In genomic region chr16:30405925-30406670, GRCm38 (mm10) we compare ENCODE assay signal across 8 mouse cellular contexts. TPM values are rescaled to one million over a fixed set of nuclear protein-coding genes. Genes with fewer than 3 reads are reported as not detected.
DNase-seq lines count a peak whose midpoint lies in the region; ATAC-seq and TF ChIP-seq lines count a peak whose summit lies in the region.

Atp13a3 (minus strand) TSS chr16:30405975.

- TF ChIP-seq CTCF in heart, adult 2 months (IDR thresholded peaks at IDR 0.05), result no peak

- H3K79me2 ChIP-seq in heart, adult 2 months (replicated peaks; ENCODE audit: control insufficient read depth, insufficient read depth, low read length), result no peaks in the 10 kb centered on the region
- H3K79me2 ChIP-seq in myocyte (ENCODE audit: control insufficient read depth, insufficient read depth), result no peaks in the 10 kb centered on the region

- H3K4me2 ChIP-seq in myocyte (ENCODE audit: low read depth), result no peak within 1 kb of the TSS

- H3K27ac ChIP-seq in heart, adult 2 months, result no peak within 1 kb of the TSS

- ATAC-seq in inflammation-experienced regulatory T-cells, adult 6 months, result no peak

- 75% methylated on average over 11 of the region's 11 CpGs for WGBS in heart, adult 2 months

- intact Hi-C loops in heart, adult 2 months (cut with DNase I), result no loop called here

- DNase-seq in heart, adult 2 months, result no peak
- no peak for DNase-seq in heart, adult 9 months (ENCODE audit: low spot score in 2 of 2)
- no peak for DNase-seq in urinary bladder, adult 2 months (ENCODE audit: low spot score)
- DNase-seq in urinary bladder, postnatal 10 days (ENCODE audit: low spot score), result no peak
- DNase-seq in urinary bladder, postnatal 36 days (ENCODE audit: low spot score in 2 of 2), result no peak
- DNase-seq in thymus, postnatal 25 days, result no peak

- no peak within 1 kb of the TSS for H3ac ChIP-seq in myocyte (ENCODE audit: control insufficient read depth, insufficient read length)

- no peak within 1 kb of the TSS for H3K4me3 ChIP-seq in heart, adult 2 months
- no peak within 1 kb of the TSS for H3K4me3 ChIP-seq in myocyte

- TF ChIP-seq EP300 in heart, adult 2 months (IDR thresholded peaks at IDR 0.05; ENCODE audit: insufficient read depth, low read depth, low read length), result no peak

- no peaks in the 10 kb centered on the region for H3K27me3 ChIP-seq in heart, adult 2 months (ENCODE audit: control insufficient read depth, insufficient read depth, low read length)
- H3K27me3 ChIP-seq in myocyte (ENCODE audit: control insufficient read depth, insufficient read depth, insufficient read length), result no peaks in the 10 kb centered on the region

- no peaks in the 10 kb centered on the region for H3K36me3 ChIP-seq in heart, adult 2 months (ENCODE audit: control insufficient read depth, insufficient read depth, low read length)
- H3K36me3 ChIP-seq in myocyte (ENCODE audit: control insufficient read depth, insufficient read depth), result no peaks in the 10 kb centered on the region

- H3K4me1 ChIP-seq in heart, adult 2 months (ENCODE audit: control insufficient read depth, insufficient read depth, low read length), result no peaks in the 10 kb centered on the region

- no peak within 1 kb of the TSS for H3K9ac ChIP-seq in heart, adult 2 months (ENCODE audit: low read depth, low read length)

- TF ChIP-seq POLR2A in heart, adult 2 months (IDR thresholded peaks at IDR 0.05; ENCODE audit: insufficient read depth, low read depth, low read length), result no peak
- no peak for TF ChIP-seq POLR2A in myocyte (IDR thresholded peaks at IDR 0.05; ENCODE audit: insufficient read length, low read depth)

TF ChIP-seq in myocyte, 11 proteins besides CTCF, POLR2A, EP300 and RAD21:
- TF ChIP-seq MYOD1 (IDR thresholded peaks at IDR 0.05; ENCODE audit: control insufficient read depth in 1 of 3, insufficient read length in 2 of 3, low read depth in 2 of 3) (no peak), REST (IDR thresholded peaks at IDR 0.05; ENCODE audit: insufficient read depth, insufficient read length) (no peak), POLR2AphosphoS2 (IDR thresholded peaks at IDR 0.05; ENCODE audit: insufficient read length, low read depth) (no peak), MYOG (IDR thresholded peaks at IDR 0.05; ENCODE audit: control insufficient read depth in 1 of 3, insufficient read depth in 1 of 3, insufficient read length in 2 of 3, low read depth in 2 of 3) (no peak), TCF3 (IDR thresholded peaks at IDR 0.05; ENCODE audit: insufficient read length, low read depth) (no peak), TCF12 (IDR thresholded peaks at IDR 0.05; ENCODE audit: insufficient read depth, poor library complexity, severe bottlenecking) (no peak), SRF (IDR thresholded peaks at IDR 0.05; ENCODE audit: control insufficient read depth, insufficient read length, low read depth) (no peak), E2F4 (IDR thresholded peaks at IDR 0.05; ENCODE audit: insufficient read depth) (no peak), MAX (IDR thresholded peaks at IDR 0.05; ENCODE audit: low read depth) (no peak)
TF ChIP-seq in myocyte: peak in this region for 0.

RNA-seq across cellular contexts. Expression of gene Atp13a3, which starts in this region (rescaled TPM):
- 10 to 100 TPM; 48.2 to 54.7 TPM for total RNA-seq in heart, adult 2 months (2021)
- polyA plus RNA-seq in heart, adult 2 months (2012; rRNA removed), result 10.6 and 24.7 TPM in 2 replicates
- polyA plus RNA-seq in urinary bladder, adult 2 months (2012; rRNA removed), result 42.8 and 45.2 TPM in 2 replicates
- 10 to 100 TPM in 2 of 3 experiments, 1 to 10 TPM in 1; 9.3 to 13.1 (median 12.9) TPM for polyA plus RNA-seq in inflammation-experienced regulatory T-cells, adult 6 months (2017; shearing (Covaris generic))
- 53.4 TPM for polyA plus RNA-seq in myocyte (2012; fragmentation: generic; extraction: Trizol)
